Mouse (Mus musculus) liver, postnatal 0 days (tissue): ENCODE data around the gene Chl1. TPM values are rescaled to one million over a fixed set of nuclear protein-coding genes. Genes with fewer than 3 reads are reported as not detected.

ENCODE experiments used
- ATAC-seq: fragments of 200-750 bp; cut with Nextera tagmentation; 2 replicates; pipeline ENCODE4 v1.8.0; 2017; ENCODE audit warnings: mild to moderate bottlenecking, moderate library complexity
- DNase-seq: peaks from one replicate; pipeline ENCODE4 v3.0.0-alpha.2; 2016
- H3K27ac ChIP-seq: fragments of 300-500 bp; sonication (generic); 2 replicates; pipeline ENCODE4 v1.5.1; 2014; ENCODE audit warnings: antibody characterized with exemption, moderate library complexity, mild to moderate bottlenecking, low read depth
- H3K27me3 ChIP-seq: fragments of 300-500 bp; sonication (generic); 2 replicates; pipeline ENCODE4 v1.6.1; 2014; ENCODE audit warnings: low read length, control low read depth, mixed read lengths; ENCODE audit not compliant: insufficient read depth
- H3K36me3 ChIP-seq: fragments of 300-500 bp; sonication (generic); replicated peaks from 2 replicates; pipeline ENCODE4 v1.6.1; 2014; ENCODE audit warnings: mild to moderate bottlenecking, control low read depth, low read length, moderate library complexity, mixed read lengths; ENCODE audit not compliant: insufficient read depth
- H3K4me1 ChIP-seq: fragments of 300-500 bp; sonication (generic); 2 replicates; pipeline ENCODE4 v1.6.1; 2014; ENCODE audit warnings: antibody characterized with exemption, mild to moderate bottlenecking, control low read depth; ENCODE audit not compliant: insufficient read depth
- H3K4me2 ChIP-seq: fragments of 300-500 bp; sonication (generic); 2 replicates; pipeline ENCODE4 v1.6.1; 2014; ENCODE audit warnings: low read depth, mild to moderate bottlenecking, low read length, moderate library complexity, mixed read lengths
- H3K4me3 ChIP-seq: fragments of 300-500 bp; sonication (generic); 2 replicates; pipeline ENCODE4 v1.5.1; 2014; ENCODE audit warnings: low read depth, low read length
- H3K9ac ChIP-seq: fragments of 300-500 bp; sonication (generic); replicated peaks from 2 replicates; pipeline ENCODE4 v1.6.1; 2014; ENCODE audit warnings: mild to moderate bottlenecking, moderate library complexity
- H3K9me3 ChIP-seq: fragments of 300-500 bp; sonication (generic); 2 replicates; pipeline ENCODE4 v1.6.1; 2016; ENCODE audit warnings: mild to moderate bottlenecking, control low read depth, low read length, mixed read lengths
- CTCF ChIP-seq: sonication (generic); IDR thresholded peaks from 2 replicates; pipeline ENCODE4 v1.5.1; 2016; ENCODE audit warnings: antibody characterized with exemption, low read depth
- EP300 ChIP-seq: IDR thresholded peaks from 2 replicates; pipeline ENCODE4 v1.6.1; 2016; ENCODE audit warnings: antibody characterized with exemption, low read depth, mild to moderate bottlenecking
- WGBS: fragments of 180-500 bp; shearing (Covaris S2); extraction: QIAGEN DNeasy Blood & Tissue Kit; methylation state at CpG from one replicate; pipeline ENCODE4 v1.1.7; 2014; ENCODE audit not compliant: insufficient replicate concordance; 5-methylcytosine and 5-hydroxymethylcytosine counted together
- polyA plus RNA-seq: library from polyadenylated mRNA; unstranded; fragments of >200 nt; fragmentation: Nextera tagmentation; extraction: Ambion mirVana; gene quantifications from 2 replicates; pipeline ENCODE4 v1.2.1, GENCODE M21; 2015

The Chl1 gene
- polyA plus RNA-seq, 1 experiment from 2014 or later, result not detected

DNA sequence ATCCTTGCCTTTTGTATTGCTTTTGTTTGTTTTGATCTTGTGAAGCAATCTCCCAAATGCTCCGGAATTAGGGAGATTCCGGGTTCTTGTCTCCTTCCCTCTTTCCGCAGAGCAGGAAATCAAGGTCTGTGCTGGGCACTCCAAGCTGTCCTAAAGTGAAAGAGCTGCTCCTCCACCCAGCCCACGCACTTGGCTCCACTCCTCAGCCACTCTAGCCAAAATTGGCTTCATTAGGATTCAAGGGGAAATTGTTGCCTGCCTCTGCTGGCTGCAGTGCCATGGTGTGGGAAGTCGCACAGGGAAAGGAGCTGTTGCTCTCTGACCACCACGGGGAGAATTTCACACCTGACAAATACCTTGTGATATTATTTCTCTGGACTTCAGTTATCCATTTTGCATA is 163.9 kb downstream of the Chl1 start:
- 63% methylated on average over 6 of the region's 6 CpGs for WGBS
- Histone ChIP-seq H3K4me1 (no peaks in the 10 kb centered on the region), H3K27me3 (no peaks in the 10 kb centered on the region), H3K4me2 (no peak overlapping the region), H3K4me3 (no peak overlapping the region), H3K27ac (no peak overlapping the region), H3K9me3 (no peaks in the 10 kb centered on the region), H3K36me3 (no peaks in the 10 kb centered on the region), H3K9ac (no peak overlapping the region)
- ATAC-seq, result no peak
- TF ChIP-seq CTCF (no peak), EP300 (no peak)
- no peak for DNase-seq

DNA sequence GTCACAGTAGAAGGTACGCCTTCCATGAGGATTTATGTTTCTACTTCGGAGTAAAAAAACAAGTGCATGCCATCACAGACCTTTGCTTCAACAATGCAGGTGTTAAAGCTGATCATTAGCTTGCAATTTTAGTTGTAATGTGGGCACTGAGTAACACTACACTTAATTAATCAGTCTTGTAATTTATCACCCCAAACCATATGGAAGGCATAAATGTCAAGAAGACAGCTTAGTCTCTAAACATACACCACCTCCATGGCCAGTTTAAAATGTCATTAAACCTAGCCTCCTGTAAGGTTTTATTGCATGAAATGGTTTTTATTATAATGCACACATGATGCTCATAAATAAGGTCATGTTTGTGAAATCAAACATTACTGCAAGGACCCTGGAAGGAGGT is 164.8 kb downstream of the Chl1 start:
- Histone ChIP-seq H3K36me3 (no peaks in the 10 kb centered on the region), H3K27ac (no peak overlapping the region), H3K4me1 (no peaks in the 10 kb centered on the region), H3K9ac (no peak overlapping the region), H3K27me3 (no peaks in the 10 kb centered on the region), H3K4me3 (no peak overlapping the region), H3K4me2 (no peak overlapping the region), H3K9me3 (no peaks in the 10 kb centered on the region)
- ATAC-seq (no peak), DNase-seq (no peak)
- 79% methylated on average over 2 of the region's 2 CpGs for WGBS
- TF ChIP-seq EP300 (no peak), CTCF (no peak)

DNA sequence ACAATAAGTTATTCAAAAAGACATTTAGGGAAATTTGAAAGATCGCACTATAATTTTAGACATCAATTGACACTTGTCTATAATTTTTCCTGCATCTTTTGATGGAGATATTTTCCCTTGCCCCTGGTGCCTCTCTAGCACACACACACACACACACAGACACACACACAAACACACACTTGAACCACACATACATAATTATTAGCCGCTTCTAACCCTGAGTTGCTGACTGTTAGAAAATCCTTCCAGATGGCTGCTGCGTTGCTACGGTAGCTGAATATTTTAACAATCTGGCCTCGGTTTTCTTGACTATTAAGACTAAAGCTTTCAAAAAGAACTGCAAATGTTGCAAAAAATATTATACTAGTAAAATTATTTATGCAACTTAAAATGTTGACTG is 166.3 kb downstream of the Chl1 start:
- no peaks in the 10 kb centered on the region for H3K27me3 ChIP-seq
- TF ChIP-seq CTCF (no peak), EP300 (no peak)
- H3K4me1 ChIP-seq, result no peaks in the 10 kb centered on the region
- no peak overlapping the region for H3K4me2 ChIP-seq
- H3K9me3 ChIP-seq, result no peaks in the 10 kb centered on the region
- DNase-seq, result no peak
- no peaks in the 10 kb centered on the region for H3K36me3 ChIP-seq
- H3K9ac ChIP-seq, result no peak overlapping the region
- H3K4me3 ChIP-seq, result no peak overlapping the region
- no peak overlapping the region for H3K27ac ChIP-seq
- 82% methylated on average over 5 of the region's 5 CpGs for WGBS
- ATAC-seq, result no peak

DNA sequence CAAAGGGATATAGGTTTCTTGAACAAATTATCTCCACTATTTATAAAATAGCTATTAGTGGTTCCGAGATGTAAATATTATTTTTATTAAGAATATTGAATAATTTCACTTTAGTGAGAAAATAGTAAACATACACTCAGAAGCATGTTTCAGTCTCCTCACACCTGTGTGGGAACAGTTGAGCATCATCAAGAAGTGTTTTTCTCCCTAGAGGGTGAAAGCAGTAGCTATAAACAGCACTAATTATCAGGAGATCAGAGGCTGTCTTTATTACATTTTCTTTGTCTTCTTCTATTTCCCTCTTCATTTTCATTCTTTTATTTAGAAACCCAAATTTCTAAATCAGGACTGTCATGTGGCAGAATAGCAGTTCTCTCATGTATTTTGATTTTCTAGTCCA is 166.7 kb downstream of the Chl1 start:
- Histone ChIP-seq H3K27ac (no peak overlapping the region), H3K36me3 (no peaks in the 10 kb centered on the region), H3K4me3 (no peak overlapping the region), H3K9me3 (no peaks in the 10 kb centered on the region), H3K4me1 (no peaks in the 10 kb centered on the region), H3K27me3 (no peaks in the 10 kb centered on the region), H3K4me2 (no peak overlapping the region), H3K9ac (no peak overlapping the region)
- TF ChIP-seq CTCF (no peak), EP300 (no peak)
- no peak for ATAC-seq
- WGBS, result 77% methylated on average over 1 of the region's 1 CpGs
- DNase-seq, result no peak

DNA sequence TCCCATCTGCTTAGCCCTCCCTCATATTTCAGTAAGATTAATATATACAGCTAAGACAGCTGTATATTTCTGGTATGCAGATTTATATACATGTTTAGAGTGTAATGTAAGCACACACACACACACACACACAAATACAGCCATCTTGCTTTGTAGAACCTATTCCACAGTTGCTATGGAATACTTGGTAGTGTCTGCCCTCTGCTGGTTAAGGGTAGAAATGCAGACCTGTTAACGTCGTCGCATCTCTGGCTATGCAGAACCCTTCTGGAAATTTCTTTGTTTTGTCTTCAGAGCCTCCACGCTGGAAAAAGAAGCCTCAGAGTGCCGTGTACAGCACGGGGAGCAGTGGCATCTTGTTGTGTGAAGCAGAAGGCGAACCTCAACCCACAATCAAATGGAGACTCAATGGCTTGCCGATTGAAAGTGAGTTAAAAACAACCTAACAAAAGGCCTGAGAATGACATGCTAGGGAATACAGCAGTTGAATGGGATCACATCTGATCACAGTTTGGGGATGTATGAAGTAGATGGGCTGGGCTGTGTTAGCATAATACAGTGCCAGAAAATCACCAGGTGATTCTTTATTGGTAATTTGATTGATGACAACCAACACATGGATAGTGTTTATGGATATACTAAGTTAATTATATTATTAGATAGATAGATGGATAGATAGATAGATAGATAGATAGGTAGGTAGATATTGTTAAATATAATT is 172.6 kb downstream of the Chl1 start:
- H3K4me3 ChIP-seq, result no peak overlapping the region
- no peak for ATAC-seq
- DNase-seq, result peak; percentile 62
- H3K27me3 ChIP-seq, result no peaks in the 10 kb centered on the region
- H3K9ac ChIP-seq, result no peak overlapping the region
- H3K9me3 ChIP-seq, result no peaks in the 10 kb centered on the region
- no peak overlapping the region for H3K27ac ChIP-seq
- 16% methylated on average over 8 of the region's 8 CpGs for WGBS
- H3K4me1 ChIP-seq, result no peaks in the 10 kb centered on the region
- no peak overlapping the region for H3K4me2 ChIP-seq
- no peaks in the 10 kb centered on the region for H3K36me3 ChIP-seq
- TF ChIP-seq CTCF (peak; percentile 87), EP300 (no peak)

DNA sequence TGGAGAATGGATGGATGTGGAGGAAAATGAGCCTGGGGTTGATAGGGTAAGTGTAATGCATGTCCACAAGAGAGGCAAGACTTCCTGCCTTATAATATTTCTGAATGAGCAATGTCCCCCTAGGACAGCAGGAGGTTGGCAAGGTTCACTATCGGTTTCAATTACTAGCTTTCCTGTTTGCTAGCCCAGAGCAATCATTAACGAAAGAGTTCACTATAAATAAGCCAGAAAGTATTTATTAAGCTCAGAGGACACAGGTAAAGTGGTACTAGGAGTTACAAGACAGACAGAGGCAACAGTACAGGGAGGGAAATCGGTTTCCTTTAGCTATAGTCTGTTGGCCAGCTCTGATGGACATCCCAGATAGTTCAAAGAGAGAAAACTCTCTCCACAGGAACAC is 182.1 kb downstream of the Chl1 start:
- ATAC-seq (no peak), DNase-seq (no peak)
- Histone ChIP-seq H3K4me2 (no peak overlapping the region), H3K9me3 (no peaks in the 10 kb centered on the region), H3K9ac (no peak overlapping the region), H3K27ac (no peak overlapping the region), H3K4me1 (no peaks in the 10 kb centered on the region), H3K36me3 (no peaks in the 10 kb centered on the region), H3K27me3 (no peaks in the 10 kb centered on the region), H3K4me3 (no peak overlapping the region)
- TF ChIP-seq EP300 (no peak), CTCF (no peak)
- 63% methylated on average over 3 of the region's 3 CpGs for WGBS
